Mouse (Mus musculus): ENCODE measurements around the gene Tpm1.

DNA sequence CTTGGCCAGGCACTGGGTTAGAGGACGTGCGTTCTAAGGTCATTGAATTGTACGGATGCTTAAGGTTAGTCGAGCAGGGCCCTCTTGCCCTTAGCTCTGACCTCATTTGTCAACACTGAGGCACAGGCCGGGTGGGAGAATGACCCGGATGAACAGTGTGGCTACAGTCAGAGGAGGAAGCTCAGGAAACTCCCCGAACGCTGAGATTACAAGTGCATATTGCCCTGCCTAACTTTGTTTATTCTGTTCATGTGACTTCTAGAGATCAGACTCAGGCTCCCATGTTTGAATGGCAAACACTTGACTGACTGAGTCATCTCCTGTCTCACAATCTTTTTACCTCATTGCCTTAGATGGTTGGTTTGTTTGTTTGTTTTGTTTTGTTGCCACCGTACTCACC, 37.7 kb downstream of the Tpm1 start:
- TF ChIP-seq CTCF (IDR thresholded peaks at IDR 0.05; ENCODE audit: low read depth, low read length) (no peak), EP300 (IDR thresholded peaks at IDR 0.05; ENCODE audit: insufficient read depth, low read depth, low read length) (no peak), POLR2A (IDR thresholded peaks at IDR 0.05; ENCODE audit: insufficient read depth, low read length) (no peak)

Data from ES-Bruce4 (cell line).